Mouse (Mus musculus): Measurements from ENCODE around the gene Deaf1.

The Deaf1 gene

DNA sequence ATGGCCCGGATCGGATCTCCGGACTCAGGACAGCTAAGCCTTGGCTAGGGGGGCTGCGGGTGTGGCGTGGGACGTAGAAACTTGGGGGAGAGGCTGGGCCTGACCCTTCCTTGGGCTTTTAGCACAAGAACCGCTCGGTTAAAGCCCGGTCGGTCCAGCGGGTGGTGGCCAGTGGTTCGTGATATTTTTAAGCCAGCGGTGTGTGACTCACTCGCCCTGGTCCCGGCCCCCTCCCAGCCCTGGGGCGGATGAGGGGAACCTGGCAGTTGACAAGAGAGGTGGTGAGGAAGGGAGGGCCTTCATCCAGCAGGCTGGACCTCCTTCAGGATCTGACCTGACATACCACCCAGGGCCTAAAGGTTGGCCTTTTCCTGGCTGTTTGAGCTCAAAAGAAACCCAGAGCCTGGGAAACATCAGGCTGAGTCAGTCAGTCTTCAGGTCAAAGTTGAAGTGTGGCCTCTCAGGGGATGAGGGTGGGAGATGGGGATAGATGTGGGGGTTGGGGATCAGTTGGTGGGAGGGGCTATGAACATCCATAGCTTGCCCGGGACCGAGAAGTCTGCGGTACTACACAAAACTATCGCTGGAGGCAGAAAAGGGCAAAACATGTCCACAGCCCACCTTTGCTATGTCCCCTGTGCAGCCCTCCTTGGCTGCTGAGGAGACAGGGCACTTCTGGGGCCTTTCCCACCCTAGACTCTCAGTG, 11.9 kb upstream of the Deaf1 start:
- peak; percentile 67 for DNase-seq (ENCODE audit: low read depth, low spot score)

DNA sequence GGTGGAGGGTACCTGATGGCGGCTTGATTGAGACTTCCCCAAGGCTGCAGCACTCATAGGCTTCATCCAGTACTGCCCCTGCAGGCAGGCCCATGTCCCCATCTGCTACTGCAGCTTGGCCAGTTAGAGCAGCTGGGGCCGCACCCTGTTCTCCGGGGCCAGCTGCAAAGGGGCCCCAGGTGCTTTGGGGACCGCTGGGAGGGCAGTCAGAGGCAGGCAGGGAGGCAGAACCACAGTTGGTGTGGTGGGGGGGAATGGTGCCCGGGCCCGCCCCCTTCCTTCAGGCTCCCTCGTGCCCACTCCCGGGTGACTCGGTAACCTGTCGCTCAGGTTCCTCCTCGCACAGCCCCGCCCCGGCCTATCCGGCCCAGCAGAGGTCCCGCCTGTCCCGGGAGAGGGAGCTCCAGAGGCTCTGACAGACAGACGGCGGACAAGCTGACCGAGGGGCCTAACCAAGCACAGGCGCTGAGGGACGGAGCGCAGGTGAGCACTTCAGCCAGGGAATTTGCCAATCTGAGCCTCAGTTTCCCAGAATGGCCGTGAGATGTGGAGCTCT, 11.2 kb upstream of the Deaf1 start, which contains the start of gene Eps8l2:
TSS of gene Eps8l2 (plus strand) at position 305 of the 556 bp plus-strand sequence.
- DNase-seq (ENCODE audit: low read depth, low spot score): no peak

DNA sequence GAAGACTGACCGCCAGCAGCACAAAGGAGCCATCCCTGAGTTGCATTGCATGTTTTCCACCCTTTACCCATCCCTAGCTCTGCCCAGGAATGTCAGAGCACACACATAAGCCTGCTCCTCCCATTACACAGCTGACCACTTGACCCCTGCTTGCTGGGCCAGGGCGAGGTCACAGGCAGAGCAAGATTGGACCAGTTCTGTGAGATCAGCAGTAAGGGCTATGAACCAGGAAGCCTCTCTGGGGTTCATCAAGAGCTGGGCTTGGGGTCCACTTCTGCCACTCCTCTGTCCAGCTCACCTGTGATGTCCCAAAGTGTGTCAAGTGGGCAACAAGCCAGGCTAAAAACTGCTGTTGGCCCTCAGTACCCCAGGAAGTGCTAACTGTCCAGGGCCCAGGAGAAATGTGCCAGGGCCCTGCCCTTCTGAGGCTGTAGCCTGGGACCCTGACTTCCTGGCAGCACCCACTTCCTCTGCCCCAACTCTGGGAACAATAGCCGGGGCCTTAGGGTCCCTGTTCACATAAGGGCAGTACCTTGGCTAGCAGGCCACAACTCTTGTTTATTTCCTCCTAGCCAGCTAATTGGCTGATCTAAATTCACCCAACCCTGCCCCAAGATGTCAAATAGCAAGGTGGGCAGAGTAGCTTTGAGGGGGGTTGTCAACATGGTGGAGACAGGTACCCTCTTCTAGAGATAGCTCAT, 10.4 kb upstream of the Deaf1 start:
- DNase-seq (ENCODE audit: low read depth, low spot score): no peak

DNA sequence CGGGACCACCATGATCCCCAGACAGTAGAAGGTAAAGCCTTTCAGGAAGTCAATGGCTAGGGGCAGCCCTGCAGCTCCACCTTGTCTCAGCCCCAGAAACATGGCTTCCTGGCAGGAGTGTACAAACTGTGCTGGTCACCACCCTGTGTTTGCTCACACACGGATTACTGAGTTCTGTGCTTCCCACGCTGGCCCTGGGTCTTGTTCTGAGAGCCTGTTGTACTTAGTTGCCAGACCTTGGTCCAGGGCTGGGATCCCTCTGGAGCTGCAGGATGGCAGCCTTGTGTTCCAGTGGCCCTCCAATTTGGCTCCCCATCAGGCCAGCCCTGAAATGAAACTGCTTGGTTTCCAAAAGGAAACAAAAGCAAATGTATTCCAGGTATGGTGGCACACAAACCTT, 8.8 kb upstream of the Deaf1 start:
- no peak for DNase-seq (ENCODE audit: low read depth, low spot score)

DNA sequence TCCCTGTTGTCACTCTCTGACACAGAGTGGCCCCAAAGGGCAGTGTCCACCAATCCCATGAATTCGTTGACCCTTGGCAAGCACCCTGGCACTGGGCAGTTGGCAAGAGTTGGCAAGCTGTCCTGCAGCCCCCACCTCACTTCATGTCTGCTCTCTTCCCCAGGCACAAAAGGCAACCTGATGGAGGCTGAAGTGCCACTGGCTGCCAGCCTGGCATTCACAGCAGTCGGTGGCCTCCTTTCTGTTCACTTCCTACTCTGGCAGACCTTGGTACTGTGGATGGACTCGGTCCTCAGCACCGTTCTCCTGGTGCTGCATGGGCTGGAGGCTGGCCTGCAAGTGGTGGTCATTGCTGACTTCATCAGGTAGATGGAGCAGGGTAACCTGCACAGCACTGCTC, 8.2 kb upstream of the Deaf1 start:
- no peak for DNase-seq (ENCODE audit: low read depth, low spot score)

DNA sequence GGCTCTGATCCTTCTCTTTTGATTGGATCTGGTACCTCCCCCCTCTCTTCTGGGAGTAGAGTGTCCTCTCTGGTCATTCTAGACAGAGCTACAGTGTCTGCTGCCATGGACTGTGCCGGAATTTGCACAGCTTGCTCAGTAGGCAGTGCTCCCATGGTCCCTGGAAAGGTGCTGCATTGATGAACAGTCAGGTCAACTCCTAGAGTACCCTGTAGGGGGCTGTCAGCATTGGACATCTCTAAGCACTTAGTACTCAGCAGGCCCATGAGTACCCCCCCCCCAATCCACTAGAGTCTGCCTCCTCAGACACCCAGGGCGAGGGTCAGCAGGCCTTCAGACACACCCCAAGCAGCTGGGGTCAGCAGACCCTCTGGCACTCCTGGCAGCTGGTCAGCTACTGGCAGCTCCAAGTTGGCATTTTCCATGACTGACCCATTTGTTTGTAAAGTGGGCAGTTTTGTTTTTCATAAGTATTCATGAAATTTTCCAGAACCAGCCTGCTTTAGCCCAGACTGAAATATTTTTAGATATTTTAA, 7.6 kb upstream of the Deaf1 start:
- DNase-seq (ENCODE audit: low read depth, low spot score): no peak

DNA sequence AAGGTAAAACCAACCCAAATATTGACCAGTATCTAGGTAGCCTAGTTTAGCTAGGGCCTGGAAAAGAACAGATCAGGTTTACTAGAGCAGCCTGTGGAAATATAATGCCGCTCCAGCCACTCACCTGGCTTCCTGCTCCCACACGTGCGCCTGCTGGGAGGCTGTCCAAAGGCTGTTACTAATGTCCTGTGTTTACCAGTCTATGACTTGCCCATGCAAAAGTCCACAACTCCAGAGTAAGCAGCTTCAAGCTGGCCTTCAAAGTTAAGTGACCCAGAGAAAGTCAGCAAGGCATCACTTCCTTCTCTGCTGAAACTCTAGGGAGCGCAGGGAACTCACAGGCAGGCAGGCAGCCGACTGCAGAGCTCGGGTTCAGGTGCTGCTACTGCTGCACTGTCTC, 4.5 kb upstream of the Deaf1 start:
- no peak for DNase-seq (ENCODE audit: low read depth, low spot score)

DNA sequence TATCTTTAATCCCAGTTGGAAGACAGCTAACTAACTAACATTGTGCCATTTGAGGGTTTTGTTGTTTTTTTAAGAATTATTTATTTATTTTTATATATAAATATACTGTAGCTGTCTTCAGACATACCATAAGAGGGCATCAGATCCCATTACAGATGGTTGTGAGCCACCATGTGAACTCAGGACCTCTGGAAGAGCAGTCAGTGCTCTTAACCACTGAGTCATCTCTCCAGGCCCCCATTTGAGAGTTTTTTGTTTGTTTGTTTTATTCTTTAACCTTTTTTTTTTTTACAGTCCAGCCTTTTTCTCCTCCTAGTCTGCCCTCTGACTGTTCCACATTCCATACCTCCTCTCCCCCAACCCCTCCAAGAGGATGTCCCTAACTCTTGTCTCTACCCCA, 3.2 kb upstream of the Deaf1 start:
- no peak for DNase-seq (ENCODE audit: low read depth, low spot score)

DNA sequence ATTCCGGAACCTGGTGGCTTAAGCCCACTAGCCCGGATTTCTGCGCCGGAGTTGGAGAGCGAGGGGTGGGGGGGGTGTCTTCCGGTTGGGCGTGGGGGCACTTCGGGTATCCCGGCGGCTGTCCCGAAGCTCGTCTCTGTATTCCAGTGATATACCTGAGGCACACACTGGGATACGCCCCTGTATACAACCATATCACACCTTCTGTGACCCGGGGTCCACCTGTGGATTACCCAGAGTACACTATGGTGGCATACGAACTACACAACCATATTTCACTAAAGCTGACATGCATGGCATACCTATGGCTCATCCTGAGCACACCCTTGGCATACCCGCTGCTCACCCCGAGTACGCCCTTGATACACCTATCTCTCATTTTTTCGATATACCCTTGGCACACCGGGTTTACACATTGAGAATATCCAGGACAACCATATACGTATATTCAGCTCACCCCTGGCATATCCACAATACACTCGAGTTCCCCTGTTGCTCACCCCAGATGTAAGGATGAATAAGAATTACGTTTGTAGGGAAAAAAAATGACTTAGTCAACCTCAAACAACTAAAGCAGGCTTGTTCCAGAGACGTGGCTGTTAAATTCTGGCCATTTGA, 992 bp upstream of the Deaf1 start:
- DNase-seq (ENCODE audit: low read depth, low spot score): no peak

DNA sequence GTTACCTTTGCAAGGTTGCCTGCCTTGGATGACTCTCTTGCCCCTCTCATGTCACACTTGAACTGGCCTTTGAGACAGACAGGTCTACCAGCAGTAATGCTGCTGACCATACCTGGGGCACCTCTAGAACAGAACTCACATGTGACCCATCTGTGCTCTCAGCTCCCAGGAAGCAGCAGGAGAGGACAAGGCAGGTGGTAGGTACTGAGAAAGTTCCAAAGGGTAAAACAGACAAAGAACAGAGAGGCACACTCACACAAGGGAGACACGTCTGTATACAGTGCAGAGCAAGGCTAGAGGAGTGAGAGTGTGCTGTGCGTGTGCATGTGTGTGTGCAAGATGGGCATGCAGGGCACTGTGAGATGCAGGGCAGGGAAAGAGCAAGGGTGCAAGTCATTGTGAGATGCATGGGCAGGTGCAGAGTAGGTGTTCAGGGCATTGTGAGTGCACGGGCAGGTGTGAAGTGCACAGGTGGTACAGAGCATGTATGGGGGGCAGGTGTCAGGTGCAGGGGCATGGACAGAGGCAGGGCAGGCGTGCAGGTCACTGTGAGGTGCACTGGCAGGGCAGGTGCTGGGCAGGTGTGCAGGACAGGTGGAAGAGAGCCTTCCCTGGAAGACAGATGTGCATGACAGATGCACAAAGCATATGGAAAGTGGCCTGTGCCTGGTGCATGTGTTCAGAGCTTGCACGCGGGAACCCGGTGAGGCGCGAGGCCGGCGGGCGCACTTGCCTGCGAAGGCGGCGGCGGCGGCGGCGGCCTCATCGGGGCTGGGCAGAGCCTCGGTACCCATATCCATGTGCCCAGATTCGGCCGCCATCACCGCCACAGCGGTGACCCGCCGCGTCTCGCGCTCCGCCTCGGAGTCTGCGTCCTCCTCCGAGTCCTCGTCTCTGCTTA, 694 bp downstream of the Deaf1 start:
- DNase-seq (ENCODE audit: low read depth, low spot score): no peak

DNA sequence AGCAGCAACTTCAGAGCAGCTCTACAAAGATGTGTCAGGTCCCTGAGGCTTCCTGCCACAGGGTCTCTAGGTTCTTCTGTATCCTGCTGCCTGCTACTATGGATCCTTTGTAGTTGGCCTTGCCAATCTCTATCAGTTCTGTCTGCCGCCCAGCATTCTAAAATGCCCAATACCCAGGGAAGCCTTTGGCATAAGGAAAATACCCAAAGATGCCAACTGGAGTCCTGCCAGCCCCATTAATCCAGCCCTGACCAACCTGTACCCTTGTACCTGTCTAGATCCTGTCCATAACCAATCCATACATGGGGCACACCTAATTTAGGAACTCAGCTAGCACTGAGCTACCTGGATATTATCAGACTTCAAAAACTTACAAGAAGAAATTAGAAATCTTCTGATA, 2.8 kb downstream of the Deaf1 start:
- DNase-seq (ENCODE audit: low read depth, low spot score): no peak

DNA sequence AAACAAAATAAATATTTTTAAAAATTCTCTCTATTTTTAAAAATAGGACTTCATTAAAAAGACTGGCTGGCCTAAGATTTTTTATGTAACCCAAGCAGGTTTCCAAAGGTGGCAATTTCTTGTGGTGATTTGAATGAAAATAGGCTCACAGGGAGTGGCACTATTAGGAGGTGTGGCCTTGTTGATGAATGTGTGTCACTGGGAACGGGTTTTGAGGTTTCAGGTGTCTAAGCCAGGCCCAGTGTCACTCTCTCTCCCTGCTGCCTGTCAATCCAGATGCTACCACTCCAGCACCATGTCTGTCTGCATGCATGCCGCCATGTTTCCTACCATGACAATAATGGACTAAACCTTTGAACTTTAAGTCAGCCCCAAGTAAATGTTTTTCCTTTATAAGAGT, 8.0 kb downstream of the Deaf1 start:
- peak; percentile 51 for DNase-seq (ENCODE audit: low read depth, low spot score)

DNA sequence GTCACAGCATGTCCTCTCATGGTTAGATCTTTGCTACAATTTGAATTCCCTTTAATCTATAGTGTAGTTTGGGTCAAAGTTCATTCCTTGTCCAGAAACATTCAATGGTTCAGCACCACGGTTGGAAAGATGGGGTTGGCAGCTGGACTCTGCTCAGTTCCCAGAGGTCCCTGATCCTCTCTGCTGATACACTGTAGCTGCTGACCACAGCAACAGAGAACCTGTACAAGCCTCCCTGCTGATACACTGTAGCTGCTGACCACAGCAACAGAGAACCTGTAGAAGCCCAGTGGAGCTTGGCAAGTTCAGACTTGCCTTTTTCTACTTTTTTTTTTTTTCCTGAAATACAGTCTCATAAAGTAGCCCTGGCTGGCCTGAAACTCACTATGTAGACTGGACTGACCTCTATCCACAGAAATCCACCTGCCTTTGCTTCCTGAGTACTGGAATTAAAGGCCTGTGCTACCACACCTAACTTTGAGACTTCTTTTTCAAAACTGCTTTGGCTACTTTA, 9.8 kb downstream of the Deaf1 start:
- no peak for DNase-seq (ENCODE audit: low read depth, low spot score)

DNA sequence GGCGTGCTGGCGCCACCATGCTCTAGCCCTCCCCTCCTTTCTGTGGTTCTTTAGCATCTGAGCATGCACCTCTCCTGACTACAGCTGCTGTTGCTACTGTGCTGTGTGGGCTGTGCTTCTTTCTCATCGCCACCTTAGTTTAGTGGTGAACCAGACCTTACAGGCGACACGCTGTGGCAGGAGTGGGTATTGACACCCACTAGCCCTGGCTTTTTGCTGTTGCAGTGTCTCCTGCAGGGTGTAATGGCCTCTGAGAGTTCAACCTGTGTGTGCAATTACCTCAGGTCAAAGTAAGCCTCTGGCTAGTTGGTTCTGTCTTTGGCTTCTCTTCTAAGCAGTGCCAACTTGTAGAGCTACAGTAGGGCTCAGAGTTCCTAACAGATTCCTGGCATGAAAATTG, 11.5 kb downstream of the Deaf1 start:
- DNase-seq (ENCODE audit: low read depth, low spot score): peak; percentile 73

DNA sequence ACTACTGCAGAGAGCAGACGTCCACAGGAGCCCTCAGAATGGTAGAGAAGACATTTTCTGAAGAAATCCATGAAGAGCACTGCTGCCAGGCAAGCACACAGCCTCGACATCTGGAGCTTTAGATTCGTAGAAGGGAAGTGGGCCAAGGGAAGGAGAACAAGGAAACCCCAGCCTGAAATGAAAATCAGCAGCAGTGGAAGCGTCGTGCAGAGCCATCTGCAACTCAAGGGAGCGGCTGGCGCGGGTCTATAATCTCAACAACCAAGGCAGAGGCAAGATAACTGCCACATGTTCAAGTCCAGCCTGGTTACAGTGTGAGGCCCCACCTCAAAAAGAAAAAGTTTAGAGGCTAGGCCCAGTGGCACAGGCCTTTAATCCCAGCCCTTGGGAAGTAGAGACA, 12.4 kb downstream of the Deaf1 start:
- DNase-seq (ENCODE audit: low read depth, low spot score): no peak

DNA sequence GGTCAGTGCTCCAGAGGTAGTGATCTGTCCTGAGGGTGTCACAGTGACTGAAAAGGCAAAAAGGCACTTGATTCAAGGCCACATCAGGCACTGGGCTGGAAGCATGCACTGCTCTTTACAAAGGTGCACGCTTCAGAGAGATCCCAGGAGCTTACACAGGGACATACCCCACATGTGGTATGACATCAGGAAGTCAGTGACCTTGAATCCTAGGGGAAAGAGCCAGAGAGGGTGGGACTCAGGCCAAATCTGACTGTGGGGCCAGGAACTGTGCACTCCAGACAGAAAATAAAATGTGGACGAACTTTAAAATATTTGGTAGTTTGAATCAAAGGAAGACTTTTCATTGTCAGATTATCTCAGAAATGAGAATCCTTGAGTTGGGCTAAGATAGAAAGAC, 13.1 kb downstream of the Deaf1 start:
- no peak for DNase-seq (ENCODE audit: low read depth, low spot score)

DNA sequence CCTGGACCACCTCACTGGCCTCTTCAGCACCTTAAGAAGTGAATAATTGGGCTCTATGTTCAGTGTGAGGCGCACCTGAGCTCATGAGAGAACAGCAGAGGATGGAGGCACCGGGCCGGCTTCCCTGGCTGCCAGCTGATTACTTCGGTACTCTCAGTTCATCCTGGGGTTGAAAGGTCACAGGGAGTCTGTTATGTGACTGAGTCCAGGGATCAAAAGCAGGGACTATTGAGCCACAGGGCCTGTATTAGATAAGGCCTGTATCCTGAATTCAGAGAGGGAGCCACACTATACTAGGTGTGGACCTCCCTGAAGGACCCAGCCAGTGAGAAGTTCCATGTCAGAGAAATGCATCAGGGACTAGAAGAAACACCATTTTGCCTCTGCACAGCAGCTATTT, 23.0 kb downstream of the Deaf1 start:
- no peak for DNase-seq (ENCODE audit: low read depth, low spot score)

DNA sequence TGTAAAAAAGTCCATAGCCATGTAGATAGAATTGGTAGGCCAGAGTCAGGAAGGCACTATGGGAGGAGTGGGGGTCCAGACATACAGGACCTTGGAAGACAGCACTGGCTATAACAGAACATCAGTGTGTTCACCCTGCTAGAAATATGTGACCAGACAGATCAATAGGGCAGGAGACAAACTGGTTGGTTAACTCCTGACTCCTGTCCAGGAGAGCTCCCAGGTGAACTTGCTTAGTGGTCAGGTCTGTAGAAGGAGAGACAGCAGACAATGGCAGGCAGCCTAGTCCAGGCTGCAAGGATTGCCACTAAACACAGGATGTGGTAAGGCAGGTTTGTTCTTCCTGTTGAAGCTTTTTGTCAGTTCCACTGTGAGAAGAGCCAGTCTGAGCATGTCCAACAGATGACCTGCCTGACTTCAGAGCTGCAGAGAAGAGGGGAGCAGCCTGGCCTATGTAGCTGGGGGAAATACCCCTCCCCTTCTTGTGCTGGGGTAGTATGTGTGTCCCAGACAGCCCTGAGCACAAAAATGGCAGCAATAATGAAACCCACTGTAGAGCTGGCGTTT, 24.7 kb downstream of the Deaf1 start:
- no peak for DNase-seq (ENCODE audit: low read depth, low spot score)

DNA sequence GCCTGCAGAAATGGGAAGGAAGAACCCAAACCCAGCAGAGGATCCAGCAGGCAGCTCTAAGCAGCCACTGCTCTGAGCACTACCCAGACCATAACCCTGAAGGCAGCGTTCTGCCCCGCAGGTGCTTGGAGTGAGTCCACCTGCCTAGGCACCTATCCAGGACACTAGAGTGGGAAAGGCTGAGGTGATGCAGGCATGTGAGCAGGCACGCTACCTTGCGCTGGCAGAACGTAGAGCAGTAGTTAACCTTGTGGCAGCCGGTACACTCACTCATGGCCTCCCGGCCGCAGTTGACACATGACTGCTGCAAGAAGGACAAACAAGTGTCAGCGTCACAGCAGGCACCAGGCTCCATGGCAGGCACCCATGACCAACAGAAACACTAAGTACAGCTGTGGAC, 26.1 kb downstream of the Deaf1 start:
- DNase-seq (ENCODE audit: low read depth, low spot score): no peak

DNA sequence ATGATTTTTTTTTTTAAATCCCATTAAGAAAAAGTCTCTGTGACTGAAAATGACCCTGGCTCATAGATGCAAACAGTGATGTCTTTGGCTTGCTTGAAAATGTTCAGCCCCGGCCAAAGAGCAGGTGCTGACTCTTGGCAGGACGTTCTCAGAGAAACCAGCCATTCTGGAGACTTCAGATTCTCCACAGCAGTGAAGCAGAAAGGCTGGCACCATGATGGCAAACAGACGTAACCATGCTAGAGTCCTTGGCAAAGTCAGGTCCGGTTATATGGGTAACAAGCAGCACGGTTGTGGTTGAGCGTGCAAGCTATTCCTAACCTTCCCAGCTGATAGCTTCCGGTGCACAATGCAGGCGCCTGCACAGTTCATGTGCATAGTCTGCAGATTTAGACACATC, 28.3 kb downstream of the Deaf1 start:
- no peak for DNase-seq (ENCODE audit: low read depth, low spot score)
